Mouse (Mus musculus) MN1 (cell line): ENCODE measurements around the gene Camk1.
A peak's percentile ranks its signal among the peaks of the same experiment; 100 is the strongest.
"Not testable (repeated sequence)": the region's sequence is repeated elsewhere in the genome, so short reads cannot be mapped to it uniquely, and the experiment has no call there.

ENCODE experiments used
- DNase-seq: peaks from one replicate; pipeline ENCODE4 v3.0.0-alpha.2; 2016; ENCODE audit warnings: low spot score

Camk1 gene

GRCm38 (mm10) chr6:113353696-113354095, 9.9 kb upstream of the Camk1 start:
- DNase-seq, result no peak

GRCm38 (mm10) chr6:113352820-113353219, 9.0 kb upstream of the Camk1 start:
- DNase-seq, result no peak

- no peak for DNase-seq
Observed at GRCm38 (mm10) chr6:113351653-113352052, 7.9 kb upstream of the Camk1 start.

- DNase-seq, result no peak
Observed at GRCm38 (mm10) chr6:113351161-113351560, 7.4 kb upstream of the Camk1 start.

GRCm38 (mm10) chr6:113350538-113350937, 6.8 kb upstream of the Camk1 start:
- no peak for DNase-seq

- no peak for DNase-seq
Observed at GRCm38 (mm10) chr6:113346897-113347296, 3.1 kb upstream of the Camk1 start.

- DNase-seq, result peak; percentile 49
Observed at GRCm38 (mm10) chr6:113344321-113344720, 537 bp upstream of the Camk1 start.

- no peak for DNase-seq
Observed at GRCm38 (mm10) chr6:113342297-113342696, 1.5 kb downstream of the Camk1 start.

GRCm38 (mm10) chr6:113341574-113341973, 2.2 kb downstream of the Camk1 start:
- DNase-seq, result no peak

GRCm38 (mm10) chr6:113336852-113337620, 6.7 kb downstream of the Camk1 start:
- peak; percentile 34 for DNase-seq

- no peak for DNase-seq
Observed at GRCm38 (mm10) chr6:113334216-113334615, 9.6 kb downstream of the Camk1 start.

GRCm38 (mm10) chr6:113333137-113333950, 10.4 kb downstream of the Camk1 start:
- peak; percentile 96 for DNase-seq

GRCm38 (mm10) chr6:113332734-113333133, 11.1 kb downstream of the Camk1 start:
- DNase-seq, result not testable (repeated sequence)

- no peak for DNase-seq
Observed at GRCm38 (mm10) chr6:113331721-113332120, 12.1 kb downstream of the Camk1 start.

- DNase-seq, result no peak
Observed at GRCm38 (mm10) chr6:113330547-113330946, 13.2 kb downstream of the Camk1 start.

GRCm38 (mm10) chr6:113329396-113329795, 14.4 kb downstream of the Camk1 start:
- DNase-seq, result no peak

GRCm38 (mm10) chr6:113326533-113327315, 17.1 kb downstream of the Camk1 start, which contains the start of gene Ogg1:
Ogg1 (plus strand) TSS chr6:113326972.
- DNase-seq, result peak; percentile 98

GRCm38 (mm10) chr6:113315972-113316371, 27.8 kb downstream of the Camk1 start:
- no peak for DNase-seq

- DNase-seq, result peak; percentile 67
Observed at GRCm38 (mm10) chr6:113308141-113308540, 35.6 kb downstream of the Camk1 start.

GRCm38 (mm10) chr6:113307481-113308121, 36.2 kb downstream of the Camk1 start:
- peak; percentile 58 for DNase-seq

- no peak for DNase-seq
Observed at GRCm38 (mm10) chr6:113306986-113307349, 36.8 kb downstream of the Camk1 start, which contains the start of gene Brpf1. Brpf1 (plus strand) TSS chr6:113307137.
